Mouse (Mus musculus) ES-E14 (cell line): ENCODE results near the gene Tnfrsf13c. TPM values are rescaled to one million over a fixed set of nuclear protein-coding genes. Genes with fewer than 3 reads are reported as not detected.

Experiments used
- DNase-seq: peaks from one replicate; pipeline ENCODE4 v3.0.0-alpha.2; 2013; ENCODE audit warnings: low read depth, low spot score
- H3K27ac ChIP-seq: 2 replicates; pipeline ENCODE4 v1.5.1; 2012; ENCODE audit warnings: low read depth, mild to moderate bottlenecking, low read length, moderate library complexity, mixed read lengths; ENCODE audit not compliant: poor library complexity, insufficient read depth, severe bottlenecking
- H3K36me3 ChIP-seq: 2 replicates; pipeline ENCODE4 v1.6.1; 2012; ENCODE audit warnings: mild to moderate bottlenecking, low read length, moderate library complexity, mixed read lengths; ENCODE audit not compliant: control insufficient read depth, poor library complexity, insufficient read depth, severe bottlenecking
- H3K4me1 ChIP-seq, 2 experiments: fragments of 150-350 bp in 1 of 2; sonication (generic) in 1 of 2; 2 replicates each; pipeline ENCODE4 v1.6.1; 2012; ENCODE audit warnings: low read length in 2 of 2, mild to moderate bottlenecking in 1 of 2, mixed read lengths in 1 of 2; ENCODE audit not compliant: control insufficient read depth in 2 of 2, insufficient read depth in 2 of 2, poor library complexity in 1 of 2
- H3K4me3 ChIP-seq, 2 experiments: fragments of 150-350 bp in 1 of 2; sonication (generic) in 1 of 2; 2 replicates each; pipeline ENCODE4 v1.5.1; 2012; ENCODE audit warnings: low read length in 2 of 2, low read depth in 1 of 2, mild to moderate bottlenecking in 1 of 2, mixed read lengths in 1 of 2; ENCODE audit not compliant: insufficient read depth in 1 of 2, poor library complexity in 1 of 2, severe bottlenecking in 1 of 2
- H3K9ac ChIP-seq: 2 replicates; pipeline ENCODE4 v1.6.1; 2012; ENCODE audit warnings: low read depth, mild to moderate bottlenecking, low read length, mixed read lengths; ENCODE audit not compliant: poor library complexity, insufficient read depth, severe bottlenecking
- H3K9me3 ChIP-seq: fragments of 150-350 bp; sonication (generic); 2 replicates; pipeline ENCODE4 v1.6.1; 2012; ENCODE audit warnings: low read depth, mild to moderate bottlenecking, low read length; ENCODE audit not compliant: control insufficient read depth, insufficient read depth
- CHD2 ChIP-seq: IDR thresholded peaks from 2 replicates; pipeline ENCODE4 v1.6.1; 2014; ENCODE audit warnings: mild to moderate bottlenecking, low read depth, low read length, inconsistent platforms
- HCFC1 ChIP-seq: IDR thresholded peaks from 2 replicates; pipeline ENCODE4 v1.6.1; 2012; ENCODE audit warnings: low read length, inconsistent platforms, borderline replicate concordance; ENCODE audit not compliant: insufficient read depth
- MAFK ChIP-seq: IDR thresholded peaks from 2 replicates; pipeline ENCODE4 v1.6.1; 2014; ENCODE audit warnings: mild to moderate bottlenecking, low read depth, low read length, inconsistent platforms; ENCODE audit not compliant: insufficient read depth
- ZC3H11A ChIP-seq: IDR thresholded peaks from 2 replicates; pipeline ENCODE4 v1.6.1; 2012; ENCODE audit warnings: low read depth, mild to moderate bottlenecking, inconsistent platforms, low read length, borderline replicate concordance
- ZNF384 ChIP-seq: IDR thresholded peaks from 2 replicates; pipeline ENCODE4 v1.6.1; 2012; ENCODE audit warnings: low read depth, low read length, inconsistent platforms
- in situ Hi-C, 2 experiments: fragments of 600-800 bp; cut with MboI; formaldehyde crosslinking; loops; one replicate each; pipeline ENCODE4 v1.15.1; 2025; ENCODE audit warnings: low sequenced_read_pairs in 2 of 2, inconsistent platforms in 1 of 2; ENCODE audit not compliant: unreplicated experiment in 2 of 2
- total RNA-seq: library from RNA; depleted of rRNA; stranded (reverse); fragments of 300-350 nt; gene quantifications from 2 replicates; pipeline ENCODE4 v1.2.3, GENCODE M21; 2012; rRNA removed

The Tnfrsf13c gene
- total RNA-seq, 1 experiment: 2.3 TPM

GRCm38 (mm10) chr15:82175091-82175490 is 49.1 kb downstream of the Tnfrsf13c start:
- in situ Hi-C loops: no loop called here
- DNase-seq: no peak
- H3K27ac ChIP-seq: no peak overlapping the region
- peaks cover 4 to 10% of the 10 kb centered on the region in 2 experiments; a peak in 2 of 4 replicates for H3K4me1 ChIP-seq
- H3K9me3 ChIP-seq: no peaks in the 10 kb centered on the region
- H3K9ac ChIP-seq: no peak overlapping the region
- no peak overlapping the region for H3K4me3 ChIP-seq
- no peak for TF ChIP-seq HCFC1
- TF ChIP-seq CHD2: no peak
- no peak for TF ChIP-seq ZNF384
- TF ChIP-seq MAFK: no peak
- TF ChIP-seq ZC3H11A: no peak
- peaks cover 69% of the 10 kb centered on the region for H3K36me3 ChIP-seq

GRCm38 (mm10) chr15:82172648-82173047 is 51.5 kb downstream of the Tnfrsf13c start:
- TF ChIP-seq MAFK: no peak
- TF ChIP-seq ZC3H11A: no peak
- TF ChIP-seq ZNF384: no peak
- TF ChIP-seq HCFC1: no peak
- no peak for TF ChIP-seq CHD2
- Histone ChIP-seq H3K36me3 (peaks cover 57% of the 10 kb centered on the region), H3K4me1 (peaks cover 8 to 21% of the 10 kb centered on the region in 2 experiments; a peak in 2 of 4 replicates), H3K27ac (no peak overlapping the region), H3K4me3 (no peak overlapping the region), H3K9me3 (no peaks in the 10 kb centered on the region), H3K9ac (no peak overlapping the region)
- no peak for DNase-seq
- in situ Hi-C loops: no loop called here

Other genes starting within 250 kb of the Tnfrsf13c start
- 29.9 and 41.1 TPM in 2 replicates for gene 1700029P11Rik, start 243.8 kb downstream of the Tnfrsf13c start, total RNA-seq
- gene Xrcc6, start 236.5 kb downstream of the Tnfrsf13c start, total RNA-seq: 69.1 and 84.6 TPM in 2 replicates
- gene Desi1, start 190.5 kb downstream of the Tnfrsf13c start, total RNA-seq: 8.8 and 15.9 TPM in 2 replicates
- 212 and 293 TPM in 2 replicates for gene Snu13, start 176.8 kb downstream of the Tnfrsf13c start, total RNA-seq
- not detected in 2 replicates for gene 4930407I10Rik, start 165.2 kb downstream of the Tnfrsf13c start, total RNA-seq
- 0.40 and 0.42 TPM in 2 replicates for gene Mei1, start 154.4 kb downstream of the Tnfrsf13c start, total RNA-seq
- 28.8 and 31.7 TPM in 2 replicates for gene Ccdc134, start 96.4 kb downstream of the Tnfrsf13c start, total RNA-seq
- gene Srebf2, start 77.2 kb downstream of the Tnfrsf13c start, total RNA-seq: 173 and 211 TPM in 2 replicates
- 4.1 and 4.3 TPM in 2 replicates for gene Shisa8, start 11.6 kb downstream of the Tnfrsf13c start, total RNA-seq
- 58.2 and 80.0 TPM in 2 replicates for gene Cenpm, start 20.4 kb upstream of the Tnfrsf13c start, total RNA-seq
- gene 1500009C09Rik, start 28.0 kb upstream of the Tnfrsf13c start, total RNA-seq: 1.0 and 1.2 TPM in 2 replicates
- gene Sept3, start 50.5 kb upstream of the Tnfrsf13c start, total RNA-seq: 5.9 and 8.2 TPM in 2 replicates
- gene Wbp2nl, start 74.6 kb upstream of the Tnfrsf13c start, total RNA-seq: 2.0 and 2.1 TPM in 2 replicates
- gene Naga, start 114.6 kb upstream of the Tnfrsf13c start, total RNA-seq: 17.6 and 35.3 TPM in 2 replicates
- gene Pheta2, start 114.6 kb upstream of the Tnfrsf13c start, total RNA-seq: 0.85 and 0.95 TPM in 2 replicates
- 172 and 222 TPM in 2 replicates for gene Smdt1, start 114.6 kb upstream of the Tnfrsf13c start, total RNA-seq
- 256 and 306 TPM in 2 replicates for gene Ndufa6, start 130.0 kb upstream of the Tnfrsf13c start, total RNA-seq
- gene Cyp2d22, start 155.9 kb upstream of the Tnfrsf13c start, total RNA-seq: 0.94 and 2.3 TPM in 2 replicates
- gene Cyp2d11, start 169.7 kb upstream of the Tnfrsf13c start, total RNA-seq: not detected in 2 replicates
- gene Cyp2d10, start 182.8 kb upstream of the Tnfrsf13c start, total RNA-seq: not detected in 2 replicates
- not detected in 2 replicates for gene Cyp2d9, start 209.1 kb upstream of the Tnfrsf13c start, total RNA-seq